Mouse (Mus musculus) C2C12 (cell line): Measurements from ENCODE around the gene Vwf. TPM values are rescaled to one million over a fixed set of nuclear protein-coding genes. Genes with fewer than 3 reads are reported as not detected.

ENCODE experiments used
- H3K27me3 ChIP-seq: one replicate; pipeline ENCODE4 v1.6.1; 2011; ENCODE audit not compliant: control insufficient read depth, insufficient read depth, insufficient read length
- H3K36me3 ChIP-seq: one replicate; pipeline ENCODE4 v1.6.1; 2011; ENCODE audit not compliant: control insufficient read depth, insufficient read depth
- H3K4me3 ChIP-seq: one replicate; pipeline ENCODE4 v1.5.1; 2011; ENCODE audit warnings: mild to moderate bottlenecking, control low read depth; ENCODE audit not compliant: poor library complexity, insufficient read depth, severe bottlenecking
- H3K79me2 ChIP-seq: one replicate; pipeline ENCODE4 v1.6.1; 2011; ENCODE audit not compliant: control insufficient read depth, insufficient read depth
- H3K79me3 ChIP-seq: one replicate; pipeline ENCODE4 v1.6.1; 2011; ENCODE audit warnings: low read depth, control low read depth
- H3ac ChIP-seq: one replicate; pipeline ENCODE3; 2011; ENCODE audit warnings: low read depth; ENCODE audit not compliant: control insufficient read depth, insufficient read length
- CEBPB ChIP-seq: IDR thresholded peaks from one replicate; pipeline ENCODE4 v1.6.1; 2011; ENCODE audit warnings: low read depth, mild to moderate bottlenecking, control low read depth, moderate library complexity
- CTCF ChIP-seq: IDR thresholded peaks from one replicate; pipeline ENCODE4 v1.5.1; 2011; ENCODE audit not compliant: control insufficient read depth, insufficient read depth, insufficient read length
- FOSL1 ChIP-seq: IDR thresholded peaks from one replicate; pipeline ENCODE4 v1.8.0; 2011; ENCODE audit warnings: mild to moderate bottlenecking, low read length; ENCODE audit not compliant: poor library complexity, insufficient read depth, severe bottlenecking
- MAX ChIP-seq: IDR thresholded peaks from one replicate; pipeline ENCODE4 v1.6.1; 2011; ENCODE audit warnings: mild to moderate bottlenecking, control low read depth
- MYOD1 ChIP-seq: IDR thresholded peaks from one replicate; pipeline ENCODE4 v1.6.1; 2011; ENCODE audit warnings: low read depth; ENCODE audit not compliant: control insufficient read depth, insufficient read length
- MYOG ChIP-seq: IDR thresholded peaks from one replicate; pipeline ENCODE4 v1.6.1; 2011; ENCODE audit not compliant: control insufficient read depth, insufficient read length; ENCODE audit errors: extremely low read depth
- USF1 ChIP-seq: IDR thresholded peaks from one replicate; pipeline ENCODE4 v1.6.1; 2011; ENCODE audit warnings: low read depth, mild to moderate bottlenecking, control low read depth, moderate library complexity
- polyA plus RNA-seq: library from polyadenylated mRNA; unstranded; fragments of >200 nt; fragmentation: generic; extraction: Trizol; gene quantifications from one replicate; pipeline ENCODE4 v1.2.1, GENCODE M21; 2012; ENCODE audit warnings: missing spikeins

Gene Vwf
- polyA plus RNA-seq, 1 experiment, result 0.04 TPM

DNA sequence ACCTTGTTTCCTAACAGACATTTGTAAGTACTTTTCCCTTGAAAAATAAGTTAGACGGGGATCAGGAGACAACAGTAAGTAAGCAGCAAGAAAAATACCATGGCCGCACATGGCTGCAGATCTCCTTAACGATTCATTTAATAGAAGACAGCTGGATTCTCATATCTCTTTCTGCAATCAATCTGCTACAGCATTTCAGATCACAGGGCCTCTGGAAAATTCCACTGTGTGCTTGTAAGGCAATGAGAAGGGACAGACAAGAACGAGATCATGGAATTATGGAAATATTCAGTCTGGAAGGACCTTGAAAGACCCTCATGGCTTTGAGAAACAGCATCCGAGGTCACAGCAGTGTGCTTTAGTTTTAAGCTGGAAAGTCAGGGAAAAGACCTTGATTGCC is 55.2 kb downstream of the Vwf start:
- no peaks in the 10 kb centered on the region for H3K79me3 ChIP-seq
- H3K79me2 ChIP-seq, result no peaks in the 10 kb centered on the region
- no peaks in the 10 kb centered on the region for H3K36me3 ChIP-seq
- TF ChIP-seq CTCF, result no peak
- no peak for TF ChIP-seq MYOD1
- no peak for TF ChIP-seq USF1
- TF ChIP-seq CEBPB, result no peak
- TF ChIP-seq FOSL1, result no peak
- no peak for TF ChIP-seq MYOG
- TF ChIP-seq MAX, result no peak
- no peak overlapping the region for H3K4me3 ChIP-seq
- no peak overlapping the region for H3ac ChIP-seq
- H3K27me3 ChIP-seq, result peaks cover 5% of the 10 kb centered on the region

GRCm38 (mm10) chr6:125602354-125602753 is 55.8 kb downstream of the Vwf start:
- H3K27me3 ChIP-seq, result peaks cover 9% of the 10 kb centered on the region
- TF ChIP-seq MYOD1 (no peak), CEBPB (no peak), CTCF (no peak), MYOG (no peak), FOSL1 (no peak), MAX (no peak), USF1 (no peak)
- no peaks in the 10 kb centered on the region for H3K79me3 ChIP-seq
- no peaks in the 10 kb centered on the region for H3K79me2 ChIP-seq
- H3K36me3 ChIP-seq, result no peaks in the 10 kb centered on the region
- H3K4me3 ChIP-seq, result no peak overlapping the region
- no peak overlapping the region for H3ac ChIP-seq

DNA sequence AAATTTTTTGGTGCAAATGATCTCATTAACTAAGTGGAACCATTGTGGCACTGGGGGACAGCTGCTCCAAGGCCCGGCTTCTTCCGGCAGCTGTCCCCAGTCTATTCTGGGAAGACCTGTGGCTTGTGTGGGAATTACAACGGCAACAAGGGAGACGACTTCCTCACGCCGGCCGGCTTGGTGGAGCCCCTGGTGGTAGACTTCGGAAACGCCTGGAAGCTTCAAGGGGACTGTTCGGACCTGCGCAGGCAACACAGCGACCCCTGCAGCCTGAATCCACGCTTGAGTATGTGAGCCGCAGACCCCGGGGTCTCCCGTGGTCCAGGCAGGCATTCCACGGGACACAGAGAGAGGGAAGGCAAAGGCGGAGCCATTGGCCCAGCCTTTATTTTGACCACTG is 56.7 kb downstream of the Vwf start:
- Histone ChIP-seq H3K27me3 (peaks cover 17% of the 10 kb centered on the region), H3K79me2 (no peaks in the 10 kb centered on the region), H3K79me3 (no peaks in the 10 kb centered on the region), H3K36me3 (no peaks in the 10 kb centered on the region), H3K4me3 (no peak overlapping the region), H3ac (no peak overlapping the region)
- TF ChIP-seq USF1, result no peak
- TF ChIP-seq FOSL1, result no peak
- TF ChIP-seq MYOD1, result peak; percentile 48
- no peak for TF ChIP-seq MAX
- TF ChIP-seq MYOG, result no peak
- TF ChIP-seq CTCF, result peak; percentile 95
- TF ChIP-seq CEBPB, result no peak

DNA sequence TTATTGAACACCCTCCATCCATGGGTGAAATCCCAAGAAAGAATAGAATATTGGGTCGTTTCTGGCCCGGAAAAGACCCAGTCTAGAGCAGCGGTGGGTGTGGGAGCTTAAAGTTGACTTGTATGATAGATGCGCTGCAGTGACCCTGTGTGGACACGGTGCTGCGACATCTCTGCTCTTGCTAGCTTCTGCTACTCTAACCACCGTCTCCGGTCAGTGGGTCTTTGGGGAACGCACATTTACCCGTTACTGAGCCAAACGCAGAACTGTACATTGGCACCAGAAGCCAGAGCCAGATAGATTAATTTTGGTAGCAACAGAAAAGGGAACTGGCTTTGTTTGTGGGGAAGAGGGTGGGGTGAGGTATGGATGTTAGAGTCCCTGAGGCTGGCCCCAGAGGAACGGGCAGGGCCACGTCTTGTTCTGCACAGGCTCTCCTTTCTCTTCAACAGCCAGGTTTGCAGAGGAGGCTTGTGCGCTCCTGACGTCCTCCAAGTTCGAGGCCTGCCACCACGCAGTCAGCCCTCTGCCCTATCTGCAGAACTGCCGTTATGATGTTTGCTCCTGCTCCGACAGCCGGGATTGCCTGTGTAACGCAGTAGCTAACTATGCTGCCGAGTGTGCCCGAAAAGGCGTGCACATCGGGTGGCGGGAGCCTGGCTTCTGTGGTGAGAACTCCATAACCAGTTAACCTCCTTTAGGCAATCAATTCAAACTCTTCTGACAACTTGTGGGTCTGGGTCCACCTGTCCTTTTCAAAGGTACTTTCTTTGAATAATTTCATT is 57.3 kb downstream of the Vwf start:
- no peaks in the 10 kb centered on the region for H3K79me3 ChIP-seq
- peaks cover 23% of the 10 kb centered on the region for H3K27me3 ChIP-seq
- H3K36me3 ChIP-seq, result no peaks in the 10 kb centered on the region

GRCm38 (mm10) chr6:125604463-125605191 is 58.1 kb downstream of the Vwf start:
- Histone ChIP-seq H3K79me3 (no peaks in the 10 kb centered on the region), H3K36me3 (no peaks in the 10 kb centered on the region), H3K79me2 (no peaks in the 10 kb centered on the region), H3ac (no peak overlapping the region), H3K4me3 (no peak overlapping the region), H3K27me3 (peaks cover 23% of the 10 kb centered on the region)
- TF ChIP-seq MYOG (no peak), MAX (peak; percentile 62), USF1 (no peak), MYOD1 (no peak), CTCF (peak; percentile 76)

More for the DNA sequence above, 57.3 kb downstream of the Vwf start:
- H3K79me2 ChIP-seq, result no peaks in the 10 kb centered on the region
- H3ac ChIP-seq, result no peak overlapping the region
- no peak for TF ChIP-seq CEBPB
- TF ChIP-seq MYOG, result no peak
- no peak for TF ChIP-seq CTCF
- no peak for TF ChIP-seq USF1
- TF ChIP-seq MYOD1, result no peak
- no peak for TF ChIP-seq FOSL1
- no peak for TF ChIP-seq MAX
- H3K4me3 ChIP-seq, result no peak overlapping the region
